Mouse (Mus musculus) bone marrow macrophage, adult 2 months (primary cell): ENCODE results near the gene Nf2. TPM values are rescaled to one million over a fixed set of nuclear protein-coding genes. Genes with fewer than 3 reads are reported as not detected.
A peak's percentile ranks its signal among the peaks of the same experiment; 100 is the strongest.
"Not testable (repeated sequence)": the region's sequence is repeated elsewhere in the genome, so short reads cannot be mapped to it uniquely, and the experiment has no call there.

ENCODE experiments used
- H3K27ac ChIP-seq: 2 replicates; pipeline ENCODE4 v1.5.1; 2012; ENCODE audit warnings: low read depth, low read length; ENCODE audit not compliant: insufficient read depth
- H3K4me1 ChIP-seq: 2 replicates; pipeline ENCODE4 v1.6.1; 2012; ENCODE audit warnings: low read length; ENCODE audit not compliant: control insufficient read depth, insufficient read depth
- H3K4me3 ChIP-seq: 2 replicates; pipeline ENCODE4 v1.5.1; 2012; ENCODE audit warnings: mild to moderate bottlenecking, low read length, moderate library complexity; ENCODE audit not compliant: insufficient read depth
- CTCF ChIP-seq: IDR thresholded peaks from 2 replicates; pipeline ENCODE4 v1.5.1; 2012; ENCODE audit warnings: low read depth, mild to moderate bottlenecking, low read length, moderate library complexity
- POLR2A ChIP-seq: IDR thresholded peaks from 2 replicates; pipeline ENCODE4 v1.6.1; 2012; ENCODE audit warnings: mild to moderate bottlenecking, low read depth, low read length, borderline replicate concordance
- polyA plus RNA-seq: library from polyadenylated mRNA; stranded (reverse); fragments of >200 nt; gene quantifications from 2 replicates; pipeline ENCODE4 v1.2.4, GENCODE M21; 2012; ENCODE audit not compliant: missing spikeins, insufficient read depth, insufficient read length

Gene Nf2
- polyA plus RNA-seq, 1 experiment, result 76.8 TPM

DNA sequence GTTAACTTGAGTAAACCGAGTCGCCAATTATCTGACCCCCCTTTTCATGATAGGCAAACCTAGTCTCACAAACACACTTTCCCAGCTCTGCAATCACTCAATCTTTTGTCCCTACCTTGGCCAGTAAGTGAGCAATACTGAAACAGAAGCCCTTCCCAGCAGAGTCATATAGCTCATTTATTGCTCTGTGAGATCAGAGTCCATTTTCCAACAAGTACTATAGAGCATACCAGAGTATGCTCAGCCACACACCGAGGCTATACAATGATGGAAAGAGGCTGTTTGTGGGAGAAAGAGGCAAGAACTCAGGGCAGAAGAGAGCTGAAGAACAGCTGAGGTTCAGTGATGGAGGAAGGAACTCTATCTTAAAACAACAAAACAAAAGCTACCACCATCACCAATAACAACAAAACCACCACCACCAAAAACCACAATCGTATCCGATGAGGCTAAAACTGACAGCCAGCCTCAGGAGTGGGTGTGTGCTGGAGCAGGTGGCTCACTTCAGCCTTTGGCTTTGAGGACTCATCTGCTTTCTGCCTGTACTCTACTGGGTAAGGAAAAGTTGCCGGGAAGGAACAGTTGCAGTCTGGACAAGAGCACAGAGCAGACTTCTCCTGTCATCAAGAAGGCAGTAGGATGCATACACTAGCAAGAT lies 25.6 kb downstream of the Nf2 start:
- no peak overlapping the region for H3K4me3 ChIP-seq
- H3K4me1 ChIP-seq, result peaks cover 32% of the 10 kb centered on the region
- no peak for TF ChIP-seq POLR2A
- no peak for TF ChIP-seq CTCF
- no peak overlapping the region for H3K27ac ChIP-seq

DNA sequence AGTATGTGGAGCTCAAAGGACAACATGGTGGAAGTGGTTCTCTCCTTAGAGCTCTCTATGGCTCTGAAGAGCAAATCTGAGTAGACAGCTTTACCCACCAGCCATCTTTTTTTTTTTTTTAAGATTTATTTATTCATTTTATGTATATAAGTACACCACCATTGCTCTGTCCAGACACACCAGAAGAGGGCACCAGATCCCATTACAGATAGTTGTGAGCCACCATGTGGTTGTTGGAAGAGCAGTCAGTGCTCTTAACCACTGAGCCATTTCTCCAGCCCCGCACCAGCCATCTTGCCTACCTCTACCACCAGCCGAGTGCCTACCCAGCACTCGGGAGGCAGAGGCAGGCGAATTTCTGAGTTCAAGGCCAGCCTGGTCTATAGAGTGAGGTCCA lies 26.9 kb downstream of the Nf2 start:
- not testable (repeated sequence) for H3K4me3 ChIP-seq, H3K27ac ChIP-seq
- H3K4me1 ChIP-seq, result peaks cover 26% of the 10 kb centered on the region

DNA sequence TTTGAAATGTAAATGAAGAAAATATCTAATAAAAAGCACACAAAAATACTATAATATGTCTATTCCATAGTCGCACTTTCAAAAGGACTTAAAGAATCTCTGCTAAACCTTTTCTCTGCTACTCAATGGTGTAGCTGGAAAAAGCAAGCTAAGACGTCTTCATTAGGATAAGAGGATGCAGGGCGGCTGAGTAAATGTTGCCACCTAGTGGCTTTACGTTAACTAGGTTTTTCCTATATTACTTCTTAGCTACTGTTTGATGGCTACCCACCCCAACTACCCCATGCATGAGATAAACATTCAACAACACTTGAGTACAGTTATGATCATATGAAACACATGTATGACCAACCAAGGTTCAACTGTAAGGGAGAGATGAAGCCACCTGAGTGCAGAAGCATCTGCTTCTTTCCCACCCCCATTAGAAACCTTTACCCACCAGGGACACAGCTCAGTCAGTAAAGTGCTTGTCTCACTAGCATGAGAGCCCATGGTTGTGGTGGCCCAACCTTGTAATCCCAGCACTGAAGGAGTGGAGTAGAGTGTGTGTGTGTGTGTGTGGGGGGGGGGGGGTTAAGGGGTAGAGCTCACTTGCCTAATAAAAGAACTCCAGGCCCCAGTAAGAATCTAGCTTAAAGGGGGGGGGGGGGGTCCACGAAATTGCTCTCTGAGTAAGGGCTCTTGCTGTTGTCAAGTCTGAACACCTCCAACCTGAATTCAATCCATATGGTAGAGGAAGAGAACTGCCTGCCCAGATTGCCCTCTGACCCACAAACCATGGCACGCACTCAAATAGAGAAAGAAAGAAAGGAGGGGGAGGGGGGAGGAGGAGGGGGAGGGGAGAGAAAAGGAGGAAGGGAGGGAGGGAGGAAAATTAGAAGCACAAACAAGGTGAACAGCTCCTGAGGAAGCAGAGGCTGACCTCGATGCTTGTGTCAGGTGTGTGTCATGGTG lies 27.6 kb downstream of the Nf2 start:
- H3K4me1 ChIP-seq, result peaks cover 22% of the 10 kb centered on the region
- no peak overlapping the region for H3K4me3 ChIP-seq
- no peak overlapping the region for H3K27ac ChIP-seq
- TF ChIP-seq POLR2A, result no peak

DNA sequence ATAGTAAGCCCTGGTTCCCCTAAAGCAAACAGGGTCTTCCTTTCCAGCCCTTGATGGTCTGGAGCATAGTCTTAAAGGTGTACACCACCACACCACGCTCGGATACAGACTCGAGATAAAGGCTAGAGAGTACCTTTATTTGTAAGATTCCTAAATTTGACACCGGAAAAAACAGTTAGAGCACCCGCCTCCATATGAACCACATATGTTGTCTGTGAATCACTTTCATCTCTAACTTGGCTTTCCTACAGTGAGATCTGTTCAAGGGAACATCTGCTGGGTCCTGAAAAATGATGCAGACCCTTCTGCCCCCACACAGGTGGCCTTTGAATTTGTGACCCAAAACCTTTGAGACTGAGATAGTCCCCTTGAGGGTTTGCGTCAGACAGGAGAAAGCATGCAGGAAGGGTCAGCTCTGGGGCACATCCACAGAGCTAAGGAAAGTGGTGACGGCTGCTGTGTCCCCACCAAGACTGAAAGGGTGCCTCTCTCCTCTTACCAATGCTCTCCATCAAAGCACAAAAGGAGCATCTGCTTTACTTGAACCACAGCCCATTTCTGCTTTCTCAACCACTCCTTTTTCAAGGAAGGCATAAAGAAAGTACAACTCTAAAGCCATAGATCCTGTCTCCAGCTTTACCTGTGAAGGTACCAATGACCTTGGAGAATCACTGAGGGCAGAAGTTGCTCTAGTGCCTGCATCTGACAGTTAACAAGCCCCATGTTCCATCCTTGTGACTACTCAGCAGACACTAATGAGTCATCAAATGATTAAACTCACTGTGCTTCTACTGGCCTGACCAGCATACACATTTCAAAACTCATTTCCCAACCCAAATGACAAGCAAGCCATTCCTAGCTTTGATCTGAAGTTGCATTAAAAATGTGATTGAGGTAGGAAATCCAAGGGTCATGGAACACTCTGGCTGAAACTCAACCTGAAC lies 34.6 kb downstream of the Nf2 start:
- no peak overlapping the region for H3K4me3 ChIP-seq
- H3K27ac ChIP-seq, result peak overlapping the region; percentile 58
- H3K4me1 ChIP-seq, result peaks cover 23% of the 10 kb centered on the region
- TF ChIP-seq CTCF (no peak), POLR2A (no peak)

DNA sequence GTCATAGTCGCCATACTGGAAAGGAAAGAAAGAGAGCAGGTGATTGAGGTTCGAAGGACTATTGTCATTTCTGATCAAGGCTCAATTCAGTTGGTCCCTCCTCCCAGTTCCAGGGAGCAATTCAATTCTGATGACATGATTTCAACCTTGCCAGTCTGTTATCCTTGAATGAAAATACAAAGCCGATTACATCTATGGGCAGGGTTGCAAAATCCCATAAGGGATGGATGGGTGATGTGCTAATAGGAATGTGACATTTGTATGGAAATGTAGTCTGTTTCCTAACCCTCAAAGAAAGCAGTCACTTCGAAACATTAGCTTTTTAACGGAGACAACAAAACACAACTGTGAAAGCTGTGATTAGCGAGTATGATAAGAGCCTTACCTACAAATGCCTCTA lies 41.0 kb downstream of the Nf2 start:
- TF ChIP-seq POLR2A, result no peak
- TF ChIP-seq CTCF, result no peak
- H3K27ac ChIP-seq, result no peak overlapping the region
- H3K4me1 ChIP-seq, result peaks cover 12% of the 10 kb centered on the region

DNA sequence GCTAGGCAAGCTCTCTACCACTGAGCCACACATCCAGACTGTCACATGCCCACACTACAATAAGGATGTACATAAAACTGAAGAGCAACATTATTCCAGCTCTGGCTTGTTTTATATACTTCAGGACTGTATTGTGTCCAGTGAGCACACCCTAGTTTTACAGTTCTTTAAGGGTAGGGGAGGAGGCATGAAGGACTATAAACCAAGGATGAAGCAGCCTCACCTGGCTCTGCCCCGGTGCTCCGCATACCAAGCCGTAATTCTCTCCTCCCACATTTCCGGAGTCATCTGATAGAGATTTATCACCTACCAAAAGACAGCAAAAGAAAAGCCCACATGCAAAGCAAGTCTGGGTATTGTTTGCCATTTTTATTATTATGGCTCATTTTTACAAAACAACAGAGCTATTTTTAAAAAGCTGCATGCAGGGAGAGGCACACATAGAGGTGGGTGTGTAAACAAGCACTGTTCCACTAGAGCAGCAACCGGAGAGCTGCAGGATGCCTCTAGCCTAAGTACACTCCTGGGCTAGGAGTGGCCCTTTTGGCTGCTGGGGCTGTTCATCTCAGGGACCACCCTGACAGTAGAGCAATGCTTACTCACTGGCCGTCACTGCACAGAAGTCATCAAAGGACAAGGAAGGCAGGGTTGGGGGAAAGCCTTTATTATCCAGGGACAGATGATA lies 43.2 kb downstream of the Nf2 start:
- Histone ChIP-seq H3K4me1 (peaks cover 14% of the 10 kb centered on the region), H3K4me3 (no peak overlapping the region), H3K27ac (no peak overlapping the region)
- TF ChIP-seq POLR2A (no peak), CTCF (no peak)

More for the DNA sequence above, 41.0 kb downstream of the Nf2 start:
- H3K4me3 ChIP-seq, result no peak overlapping the region

DNA sequence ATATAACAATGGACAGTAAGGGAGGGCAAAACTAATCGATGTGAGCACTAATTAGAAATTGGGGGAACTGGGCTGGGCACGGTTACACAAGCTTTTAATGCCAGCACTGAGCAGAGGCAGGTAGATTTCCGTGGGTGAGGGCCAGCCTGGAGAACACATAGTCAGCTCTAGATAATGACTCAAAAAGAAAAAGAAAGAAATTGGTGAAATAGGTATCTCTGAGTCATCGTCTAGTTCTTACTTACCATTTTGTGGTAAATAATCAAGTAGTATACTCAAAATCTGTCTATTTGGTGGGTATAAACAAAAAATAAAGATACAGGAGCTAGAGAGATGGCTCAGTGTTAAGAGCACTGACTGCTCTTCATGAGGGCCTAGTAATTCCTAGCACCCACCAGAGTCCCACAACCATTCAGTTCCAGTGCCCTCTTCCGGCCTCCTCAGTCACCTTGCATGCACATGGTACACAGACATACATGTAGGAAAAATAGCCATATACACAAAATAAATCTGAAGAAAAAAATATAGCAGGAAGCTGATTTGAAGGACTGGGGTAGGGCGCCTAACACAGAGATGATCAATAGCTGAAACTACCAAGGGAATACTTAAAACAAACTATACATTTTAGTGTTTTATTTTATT lies 44.3 kb downstream of the Nf2 start:
- Histone ChIP-seq H3K4me1 (peaks cover 19% of the 10 kb centered on the region), H3K4me3 (no peak overlapping the region), H3K27ac (no peak overlapping the region)
- TF ChIP-seq POLR2A (no peak), CTCF (no peak)

DNA sequence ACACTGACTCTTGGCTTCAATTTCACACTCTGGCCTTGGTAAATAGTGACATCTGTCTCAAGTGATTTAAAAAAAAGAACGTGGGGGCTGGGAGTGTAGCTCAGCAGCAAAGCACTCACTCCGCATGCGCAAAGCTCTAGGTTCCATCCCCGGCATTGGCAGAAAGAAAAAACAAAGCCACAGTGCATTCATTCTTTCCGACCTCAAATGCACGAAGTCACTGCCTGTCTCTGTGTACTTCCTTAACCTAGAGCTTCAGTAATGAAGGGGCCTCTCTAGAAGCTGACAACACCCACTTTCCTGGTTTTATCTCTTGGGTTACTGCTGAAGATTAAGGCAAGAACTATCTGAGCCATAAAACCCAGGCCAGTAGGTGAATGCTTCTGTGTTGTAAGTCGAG lies 45.4 kb downstream of the Nf2 start:
- TF ChIP-seq POLR2A, result no peak
- no peak for TF ChIP-seq CTCF
- Histone ChIP-seq H3K27ac (peak overlapping the region; percentile 43), H3K4me1 (peaks cover 28% of the 10 kb centered on the region), H3K4me3 (no peak overlapping the region)

DNA sequence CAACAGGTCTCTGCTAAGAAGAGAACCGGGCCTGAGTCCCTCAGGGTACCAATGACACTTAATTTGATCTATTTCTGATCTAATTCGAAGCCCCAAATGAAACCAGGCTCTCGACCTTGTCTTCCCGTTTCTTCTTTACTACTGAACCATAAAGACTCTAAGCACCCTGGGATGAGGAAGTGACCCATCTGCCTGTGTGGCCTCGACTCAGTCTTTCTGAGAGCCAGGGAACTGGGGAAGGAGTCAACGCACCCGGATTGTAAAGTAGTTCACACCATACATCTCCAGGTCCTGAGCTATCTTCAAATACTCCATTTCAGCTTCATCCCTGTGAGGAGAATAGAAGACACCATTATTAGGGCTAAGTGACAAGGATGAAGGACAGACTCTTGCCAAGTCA lies 45.9 kb downstream of the Nf2 start:
- H3K4me1 ChIP-seq, result peaks cover 30% of the 10 kb centered on the region
- no peak for TF ChIP-seq CTCF
- TF ChIP-seq POLR2A, result no peak
- peak overlapping the region; percentile 48 for H3K27ac ChIP-seq
- no peak overlapping the region for H3K4me3 ChIP-seq
